Mouse (Mus musculus) erythroblast, adult 5-6 weeks (primary cell): ENCODE results near the gene Myo19. TPM values are rescaled to one million over a fixed set of nuclear protein-coding genes. Genes with fewer than 3 reads are reported as not detected.

ENCODE experiments used
- ATAC-seq: replicated peaks from 2 replicates; pipeline ENCODE4 v1.8.0; 2016; ENCODE audit warnings: moderate number of reproducible peaks, mild to moderate bottlenecking, moderate TSS enrichment, inconsistent platforms; ENCODE audit not compliant: poor library complexity, low FRiP score, severe bottlenecking
- total RNA-seq, 2 experiments: library from RNA; stranded (forward) in 1 of 2; stranded (reverse) in 1 of 2; fragments of 150-400 nt in 1 of 2; fragments of 200-764, 138-1000 nt in 1 of 2; gene quantifications; 2 replicates each; pipeline versions ENCODE4 v1.2.3 to v1.2.4; 2015 to 2017; ENCODE audit warnings: low replicate concordance in 2 of 2

Myo19 gene
- total RNA-seq, 2 experiments from 2014 or later: 0.94 to 4.8 TPM

GRCm38 (mm10) chr11:84882346-84882745, 2.4 kb downstream of the Myo19 start:
- ATAC-seq: no peak

- ATAC-seq: no peak
These were observed 5.3 kb downstream of the Myo19 start for GRCm38 (mm10) chr11:84885238-84885637.

- no peak for ATAC-seq
These were observed 6.3 kb downstream of the Myo19 start for GRCm38 (mm10) chr11:84886236-84886635.

DNA sequence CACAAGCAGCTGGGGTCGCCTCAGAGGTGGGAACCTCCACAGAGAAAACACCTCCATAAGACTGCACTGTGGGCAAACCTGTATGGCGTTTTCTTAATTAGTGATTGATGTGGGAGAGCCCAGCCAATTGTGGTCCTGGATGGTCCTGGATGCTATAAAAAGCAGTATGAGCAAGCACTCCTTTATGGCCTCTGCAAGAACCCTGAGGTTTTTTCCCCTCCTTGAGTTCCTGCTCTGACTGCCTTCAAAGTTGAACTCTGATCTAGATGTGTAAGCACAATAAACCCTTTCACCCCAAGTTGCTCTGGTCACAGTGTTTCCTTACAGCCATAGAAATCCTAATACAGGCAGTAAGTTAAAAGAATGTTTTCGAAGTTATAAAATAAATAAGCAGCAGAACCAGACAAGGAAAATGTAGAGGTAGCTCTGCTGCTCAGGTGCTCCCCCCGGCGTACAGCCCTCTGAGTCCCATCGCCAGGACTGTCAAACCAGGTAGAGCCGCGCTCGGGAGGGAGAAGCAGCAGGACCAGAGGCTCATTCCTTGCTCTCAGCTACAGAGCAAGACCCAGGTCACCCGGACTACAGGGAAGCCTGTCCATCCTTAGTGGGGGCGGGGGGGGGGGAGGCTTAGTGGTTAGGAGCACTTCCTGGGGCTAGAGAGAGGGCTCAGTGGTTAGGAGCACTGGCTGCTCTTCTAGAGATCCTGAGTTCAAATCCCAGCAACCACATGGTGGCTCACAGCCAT, 7.0 kb downstream of the Myo19 start:
- no peak for ATAC-seq

DNA sequence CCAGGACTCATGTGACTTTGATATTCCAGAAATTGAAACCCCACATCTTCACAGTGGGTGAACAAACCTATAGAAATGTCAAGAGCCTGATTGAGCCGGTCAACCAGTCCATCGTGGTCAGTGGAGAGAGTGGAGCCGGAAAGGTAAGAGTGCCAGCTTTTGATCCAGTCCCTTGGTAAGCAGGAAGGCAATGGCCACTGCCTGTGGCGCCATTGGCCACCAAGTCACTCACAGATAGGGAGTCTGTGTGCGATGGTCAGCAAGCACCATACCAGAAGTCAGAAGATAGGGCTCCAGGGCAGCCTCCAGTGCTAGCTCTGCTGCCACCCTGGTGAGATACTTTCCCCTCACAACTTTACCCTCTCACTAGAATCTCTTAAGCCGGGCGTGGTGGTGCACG, 8.1 kb downstream of the Myo19 start:
- ATAC-seq: no peak

DNA sequence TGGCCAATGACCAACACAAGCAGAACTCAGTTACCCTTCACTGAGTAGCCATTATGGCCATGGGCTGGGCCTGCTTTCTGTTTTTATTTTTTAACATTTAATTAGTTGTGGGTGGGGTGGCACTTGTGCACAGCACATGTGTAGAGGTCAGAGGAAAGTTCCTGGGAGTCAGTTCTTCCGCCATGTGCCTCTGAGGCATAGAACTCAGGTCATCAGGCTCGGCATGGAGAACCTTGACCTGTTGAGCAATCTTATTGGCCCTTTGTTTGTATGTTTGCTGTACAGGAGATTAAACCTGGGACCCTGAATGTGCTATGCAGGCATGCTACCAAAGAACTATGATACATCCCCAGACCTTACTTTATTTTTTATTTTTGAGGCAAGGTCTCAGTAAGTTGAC, 9.5 kb downstream of the Myo19 start:
- no peak for ATAC-seq

- ATAC-seq: no peak
These were observed 11.8 kb downstream of the Myo19 start for GRCm38 (mm10) chr11:84891705-84892104.

DNA sequence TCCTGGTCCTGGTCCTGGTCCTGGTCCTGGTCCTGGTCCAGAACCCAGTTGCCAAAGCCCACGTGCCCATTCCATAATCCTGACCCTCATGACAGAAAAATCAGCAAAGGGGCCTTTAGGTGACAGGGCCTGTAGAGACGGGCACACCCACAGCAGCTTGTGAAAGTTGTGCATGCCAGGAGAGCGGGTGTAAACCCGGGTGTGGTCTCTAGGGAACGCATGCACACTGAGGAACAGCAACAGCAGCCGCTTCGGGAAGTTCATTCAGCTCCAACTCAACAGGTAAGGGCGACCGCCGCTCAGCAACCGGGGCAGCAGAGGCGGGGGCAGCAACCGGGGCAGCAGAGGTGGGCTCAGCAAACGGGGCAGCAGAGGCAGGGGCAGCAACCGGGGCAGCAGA, 13.2 kb downstream of the Myo19 start:
- ATAC-seq: no peak

DNA sequence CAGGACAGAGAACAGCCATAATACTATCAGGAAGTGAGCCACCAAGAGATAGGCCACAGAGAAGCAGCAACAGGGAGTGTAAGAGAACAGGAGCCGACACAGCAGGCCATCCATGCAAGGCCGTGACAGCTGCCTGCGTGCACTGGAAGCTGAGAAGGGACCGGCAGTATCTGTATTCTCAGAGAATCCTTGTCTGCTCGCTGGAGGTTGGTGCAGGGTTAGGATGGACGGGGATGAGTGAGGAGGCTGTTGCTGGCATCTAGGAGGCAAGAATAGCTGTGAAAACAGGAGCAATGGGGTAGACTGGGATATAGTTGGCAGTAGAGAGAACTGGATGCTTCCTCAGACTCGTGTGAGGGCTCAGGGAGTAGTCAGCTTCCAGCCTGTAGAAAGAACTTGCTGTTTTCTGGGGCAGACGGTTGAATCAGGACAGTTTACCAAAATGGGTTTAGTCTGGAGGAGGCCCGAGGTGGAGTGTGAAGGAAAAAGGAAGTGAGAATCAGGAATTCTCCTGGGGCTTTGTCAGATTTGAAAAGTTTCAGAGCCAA, 24.7 kb downstream of the Myo19 start:
- no peak for ATAC-seq

GRCm38 (mm10) chr11:84907081-84907480, 27.1 kb downstream of the Myo19 start:
- ATAC-seq: no peak

DNA sequence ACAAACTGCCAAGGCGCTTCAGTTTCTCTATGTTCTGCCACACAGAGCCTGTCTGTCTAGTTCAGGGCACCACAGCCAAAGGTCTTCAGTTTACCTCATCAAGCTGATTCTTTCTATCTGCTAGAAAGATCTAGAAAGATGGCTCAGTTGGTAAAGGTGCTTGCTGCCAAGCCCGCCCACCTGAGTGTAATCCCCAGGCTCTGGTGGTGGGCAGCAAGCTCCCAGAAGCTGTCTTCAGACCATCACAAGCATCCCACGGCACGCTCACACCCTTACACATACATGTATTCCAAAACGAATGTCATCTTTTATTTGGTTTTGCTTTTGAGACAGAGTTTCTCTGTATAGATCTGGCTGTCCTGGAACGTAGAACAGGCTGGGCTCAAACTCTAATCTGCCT, 28.5 kb downstream of the Myo19 start:
- no peak for ATAC-seq

DNA sequence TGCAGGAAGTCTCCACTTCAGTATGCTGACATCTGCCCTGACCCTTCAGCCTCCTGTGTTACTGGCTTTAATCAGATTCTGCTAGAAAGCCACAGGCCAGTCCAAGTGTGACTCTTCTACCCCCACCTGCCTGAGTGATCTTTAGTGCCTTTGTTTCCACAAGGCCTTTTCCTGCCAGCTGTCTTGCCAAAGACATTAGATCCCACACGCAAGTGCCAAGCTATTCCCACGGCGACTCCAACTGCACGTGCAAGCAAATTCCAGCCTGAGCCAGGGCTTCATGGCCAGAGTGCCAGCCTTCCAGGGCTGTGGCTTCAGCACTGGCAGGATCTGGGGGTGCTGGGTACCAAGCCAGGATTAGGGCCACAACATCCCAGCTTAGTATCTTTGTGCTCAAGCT, 30.5 kb downstream of the Myo19 start:
- ATAC-seq: no peak

DNA sequence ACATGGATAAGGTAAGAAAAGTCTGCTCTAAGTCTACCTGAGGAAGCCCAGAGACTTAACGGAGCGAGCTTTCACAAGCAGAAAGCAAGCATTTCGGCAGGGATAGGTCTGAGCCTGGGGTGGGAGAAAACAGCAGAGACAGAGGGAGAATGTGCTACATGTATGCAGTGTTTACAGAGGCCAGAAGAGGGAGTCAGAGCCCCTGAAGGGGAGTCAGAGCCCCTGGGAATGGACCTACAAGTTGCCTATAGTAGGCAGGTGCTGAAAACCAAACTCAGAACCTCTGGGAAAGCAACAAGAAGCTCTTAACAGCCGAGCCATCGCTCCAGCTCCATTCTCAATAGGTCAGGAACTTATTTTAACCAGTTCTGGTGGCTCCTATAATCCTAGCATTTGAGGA, 34.7 kb downstream of the Myo19 start:
- 0 out of 2 replicates have a peak, but pooled peaks have one; percentile 35 for ATAC-seq

DNA sequence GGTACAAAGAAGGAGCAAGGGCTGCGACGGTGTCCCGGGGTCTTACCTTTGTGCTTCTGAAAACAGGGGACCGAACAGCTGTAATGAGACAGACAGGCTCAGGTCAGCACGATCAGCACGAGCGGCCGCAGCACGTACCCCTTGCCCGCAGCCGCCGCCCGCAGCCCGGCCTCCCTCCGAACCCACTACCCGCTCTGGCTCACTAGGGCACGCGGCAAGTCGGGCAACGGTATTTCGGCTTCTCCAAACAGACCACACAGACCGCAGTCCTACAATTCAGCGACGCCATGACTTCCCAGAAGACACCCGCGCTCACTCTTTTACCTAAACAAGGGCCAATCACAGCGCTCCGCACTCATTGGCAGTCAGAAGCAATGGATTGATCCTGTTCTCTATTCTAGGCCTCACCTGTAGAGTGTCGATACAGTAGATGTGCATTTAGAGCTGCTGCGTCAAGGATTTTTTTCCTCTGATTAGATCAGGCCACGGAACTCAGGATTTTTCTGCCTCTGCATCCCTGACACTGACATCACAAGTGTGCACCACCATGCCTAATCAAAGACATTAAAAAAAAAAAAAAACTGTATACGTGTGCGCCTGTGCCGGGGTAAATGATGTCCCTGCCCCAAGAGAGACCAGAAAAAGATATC, 36.2 kb downstream of the Myo19 start, which contains the start of gene Znhit3:
Gene Znhit3 (minus strand): TSS at position 314 of the 650 bp plus-strand sequence.
- ATAC-seq: peak; percentile 76

GRCm38 (mm10) chr11:84916703-84917300, 36.9 kb downstream of the Myo19 start:
- ATAC-seq: no peak

- peak; percentile 78 for ATAC-seq
These were observed 38.5 kb downstream of the Myo19 start for GRCm38 (mm10) chr11:84918425-84918824.

DNA sequence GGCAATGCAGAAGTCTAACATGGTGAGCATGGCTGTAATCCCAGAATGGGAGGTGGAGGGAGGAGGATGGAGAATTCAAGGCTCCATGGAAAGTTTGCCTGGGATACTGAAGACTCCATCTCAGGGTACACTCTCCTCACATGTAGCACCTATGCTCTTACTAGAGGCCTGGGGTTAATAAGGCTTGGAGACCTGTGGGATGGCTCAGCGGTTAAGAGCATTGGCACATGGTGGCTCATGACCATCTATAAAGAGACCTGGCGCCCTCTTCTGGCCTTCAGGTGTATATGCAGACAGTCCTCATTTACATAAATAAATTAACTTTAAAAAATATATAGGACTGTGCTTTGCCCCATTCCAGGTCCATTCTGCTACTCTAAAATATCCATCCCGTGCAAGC, 39.3 kb downstream of the Myo19 start:
- peak; percentile 61 for ATAC-seq

DNA sequence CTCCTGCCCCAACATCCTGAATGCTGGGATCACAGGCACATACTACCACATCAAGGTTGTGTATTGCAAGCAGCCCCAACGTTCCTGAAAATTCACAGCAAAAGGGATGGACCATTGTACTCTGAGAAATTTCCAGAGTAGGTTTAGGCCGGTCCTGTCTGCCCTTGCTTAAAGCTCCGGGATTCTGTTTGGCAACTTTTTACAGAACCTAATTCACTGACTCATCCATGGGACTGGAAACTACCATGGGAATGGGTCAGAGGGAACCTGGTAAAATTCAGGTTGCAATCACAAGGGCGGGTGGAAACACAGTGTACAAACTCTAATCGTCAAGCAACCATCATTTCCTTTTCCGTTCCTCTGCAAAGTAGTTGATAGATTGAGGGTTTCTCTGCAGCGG, 40.0 kb downstream of the Myo19 start:
- no peak for ATAC-seq

- no peak for ATAC-seq
These were observed 41.0 kb downstream of the Myo19 start for GRCm38 (mm10) chr11:84920981-84921380.

GRCm38 (mm10) chr11:84932261-84932660, 52.3 kb downstream of the Myo19 start:
- no peak for ATAC-seq
